Mouse (Mus musculus): Measurements from ENCODE around the gene BC028528. TPM values are rescaled to one million over a fixed set of nuclear protein-coding genes. Genes with fewer than 3 reads are reported as not detected.
A peak's percentile ranks its signal among the peaks of the same experiment; 100 is the strongest.

Gene BC028528
- polyA plus RNA-seq, 1 experiment: 162 TPM

- Histone ChIP-seq H3K4me3 (ENCODE audit: insufficient read depth, low read length) (no peak overlapping the region), H3K27ac (ENCODE audit: insufficient read depth, low read depth, low read length) (no peak overlapping the region), H3K4me1 (ENCODE audit: control insufficient read depth, insufficient read depth, low read length) (peaks cover 10% of the 10 kb centered on the region)
- no peak for TF ChIP-seq CTCF (IDR thresholded peaks at IDR 0.05; ENCODE audit: low read depth, low read length)
- no peak for TF ChIP-seq POLR2A (IDR thresholded peaks at IDR 0.05; ENCODE audit: borderline replicate concordance, low read depth, low read length)
Observed at GRCm38 (mm10) chr3:95907613-95908012, 15.8 kb upstream of the BC028528 start.

- TF ChIP-seq POLR2A (IDR thresholded peaks at IDR 0.05; ENCODE audit: borderline replicate concordance, low read depth, low read length) (no peak), CTCF (IDR thresholded peaks at IDR 0.05; ENCODE audit: low read depth, low read length) (peak; percentile 98)
- Histone ChIP-seq H3K27ac (ENCODE audit: insufficient read depth, low read depth, low read length) (no peak overlapping the region), H3K4me3 (ENCODE audit: insufficient read depth, low read length) (peak overlapping the region; percentile 31), H3K4me1 (ENCODE audit: control insufficient read depth, insufficient read depth, low read length) (peaks cover 10% of the 10 kb centered on the region)
Observed at GRCm38 (mm10) chr3:95906860-95907259, 15.1 kb upstream of the BC028528 start.

GRCm38 (mm10) chr3:95905940-95906492, 14.2 kb upstream of the BC028528 start:
- H3K27ac ChIP-seq (ENCODE audit: insufficient read depth, low read depth, low read length): no peak overlapping the region
- H3K4me3 ChIP-seq (ENCODE audit: insufficient read depth, low read length): peak overlapping the region; percentile 31; the same call in 1 of the 2 replicates

GRCm38 (mm10) chr3:95905146-95905939, 13.5 kb upstream of the BC028528 start:
- Histone ChIP-seq H3K27ac (ENCODE audit: insufficient read depth, low read depth, low read length) (no peak overlapping the region), H3K4me1 (ENCODE audit: control insufficient read depth, insufficient read depth, low read length) (peaks cover 10% of the 10 kb centered on the region), H3K4me3 (ENCODE audit: insufficient read depth, low read length) (peak overlapping the region; percentile 27)
- TF ChIP-seq POLR2A (IDR thresholded peaks at IDR 0.05; ENCODE audit: borderline replicate concordance, low read depth, low read length): no peak
- TF ChIP-seq CTCF (IDR thresholded peaks at IDR 0.05; ENCODE audit: low read depth, low read length): no peak

More at GRCm38 (mm10) chr3:95905940-95906492, 14.2 kb upstream of the BC028528 start:
- peak; percentile 52 for TF ChIP-seq CTCF (IDR thresholded peaks at IDR 0.05; ENCODE audit: low read depth, low read length)
- TF ChIP-seq POLR2A (IDR thresholded peaks at IDR 0.05; ENCODE audit: borderline replicate concordance, low read depth, low read length): no peak
- peaks cover 10% of the 10 kb centered on the region for H3K4me1 ChIP-seq (ENCODE audit: control insufficient read depth, insufficient read depth, low read length)

GRCm38 (mm10) chr3:95904568-95904967, 12.8 kb upstream of the BC028528 start, which contains the start of gene Car14:
TSS of gene Car14 (minus strand) at chr3:95904691.
- peak within 1 kb of the TSS; percentile 27 for H3K4me3 ChIP-seq (ENCODE audit: insufficient read depth, low read length)
- TF ChIP-seq CTCF (IDR thresholded peaks at IDR 0.05; ENCODE audit: low read depth, low read length) (no peak), POLR2A (IDR thresholded peaks at IDR 0.05; ENCODE audit: borderline replicate concordance, low read depth, low read length) (no peak)
- H3K27ac ChIP-seq (ENCODE audit: insufficient read depth, low read depth, low read length): no peak within 1 kb of the TSS
- H3K4me1 ChIP-seq (ENCODE audit: control insufficient read depth, insufficient read depth, low read length): peaks cover 10% of the 10 kb centered on the region

- TF ChIP-seq CTCF (IDR thresholded peaks at IDR 0.05; ENCODE audit: low read depth, low read length) (no peak), POLR2A (IDR thresholded peaks at IDR 0.05; ENCODE audit: borderline replicate concordance, low read depth, low read length) (no peak)
- Histone ChIP-seq H3K4me3 (ENCODE audit: insufficient read depth, low read length) (peak overlapping the region; percentile 27), H3K4me1 (ENCODE audit: control insufficient read depth, insufficient read depth, low read length) (peaks cover 10% of the 10 kb centered on the region), H3K27ac (ENCODE audit: insufficient read depth, low read depth, low read length) (no peak overlapping the region)
Observed at GRCm38 (mm10) chr3:95903753-95904502, 12.1 kb upstream of the BC028528 start.

- Histone ChIP-seq H3K4me3 (ENCODE audit: insufficient read depth, low read length) (no peak overlapping the region), H3K4me1 (ENCODE audit: control insufficient read depth, insufficient read depth, low read length) (peaks cover 10% of the 10 kb centered on the region), H3K27ac (ENCODE audit: insufficient read depth, low read depth, low read length) (no peak overlapping the region)
- no peak for TF ChIP-seq POLR2A (IDR thresholded peaks at IDR 0.05; ENCODE audit: borderline replicate concordance, low read depth, low read length)
- TF ChIP-seq CTCF (IDR thresholded peaks at IDR 0.05; ENCODE audit: low read depth, low read length): no peak
Observed at GRCm38 (mm10) chr3:95902643-95903042, 10.8 kb upstream of the BC028528 start.

GRCm38 (mm10) chr3:95902373-95902625, 10.5 kb upstream of the BC028528 start:
- Histone ChIP-seq H3K4me3 (ENCODE audit: insufficient read depth, low read length) (no peak overlapping the region), H3K4me1 (ENCODE audit: control insufficient read depth, insufficient read depth, low read length) (peaks cover 10% of the 10 kb centered on the region), H3K27ac (ENCODE audit: insufficient read depth, low read depth, low read length) (no peak overlapping the region)
- no peak for TF ChIP-seq POLR2A (IDR thresholded peaks at IDR 0.05; ENCODE audit: borderline replicate concordance, low read depth, low read length)

- peaks cover 10% of the 10 kb centered on the region for H3K4me1 ChIP-seq (ENCODE audit: control insufficient read depth, insufficient read depth, low read length)
- H3K27ac ChIP-seq (ENCODE audit: insufficient read depth, low read depth, low read length): no peak overlapping the region
- TF ChIP-seq POLR2A (IDR thresholded peaks at IDR 0.05; ENCODE audit: borderline replicate concordance, low read depth, low read length) (no peak), CTCF (IDR thresholded peaks at IDR 0.05; ENCODE audit: low read depth, low read length) (no peak)
- no peak overlapping the region for H3K4me3 ChIP-seq (ENCODE audit: insufficient read depth, low read length)
Observed at GRCm38 (mm10) chr3:95901616-95902372, 10.0 kb upstream of the BC028528 start.

Data from bone marrow macrophage, adult 2 months (primary cell).